Mouse (Mus musculus) liver, adult (tissue): ENCODE measurements at regions not wholly inside any gene's neighbourhood (a gene's known extent, or its start where the extent isn't known, plus 50 kb on each side); places are given as distances from the start of the nearest gene placed in this dataset.

ENCODE experiments used
- GATA4 ChIP-seq: IDR thresholded peaks from 2 replicates; pipeline ENCODE4 v1.6.1; 2014; ENCODE audit warnings: mild to moderate bottlenecking, low read length; ENCODE audit not compliant: insufficient replicate concordance

DNA sequence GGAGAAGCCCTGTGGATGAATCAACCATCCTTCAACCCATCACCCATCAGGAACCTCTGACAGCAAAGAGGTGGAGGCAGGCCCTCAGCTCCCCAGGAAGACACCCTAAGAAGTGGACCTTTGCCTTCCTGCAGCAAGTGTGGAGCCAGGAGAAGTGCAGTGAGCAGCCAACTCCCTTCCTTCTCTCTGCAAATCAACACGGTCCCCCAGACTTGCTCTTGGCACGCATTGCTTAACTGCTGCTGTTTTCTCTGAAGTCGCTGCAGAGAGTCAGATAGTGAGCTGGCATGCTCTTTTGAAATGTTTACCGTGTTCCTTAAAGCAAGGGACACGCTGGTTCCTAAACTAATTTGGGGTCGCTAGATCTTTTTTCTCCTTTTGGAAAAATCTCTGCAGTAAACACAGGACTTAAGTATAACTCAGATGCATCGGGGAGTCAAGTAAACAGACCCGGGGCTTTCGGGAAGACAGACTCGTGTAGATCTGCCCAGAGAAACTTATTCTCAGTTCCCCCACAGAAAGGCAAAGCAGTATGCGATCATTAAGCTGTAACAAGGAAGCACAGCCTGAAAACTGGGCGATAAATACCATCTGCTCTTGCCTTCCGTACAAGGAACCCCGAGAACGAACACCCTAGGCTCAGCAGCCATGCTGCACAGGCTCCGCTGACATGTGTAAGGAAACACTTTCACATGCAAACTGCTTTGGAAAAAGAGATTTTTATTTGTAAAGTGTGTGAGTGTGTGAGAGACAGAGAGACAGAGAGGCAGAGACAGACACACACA is 231.2 kb upstream of the Dio3 start:
- TF ChIP-seq GATA4, result no peak

DNA sequence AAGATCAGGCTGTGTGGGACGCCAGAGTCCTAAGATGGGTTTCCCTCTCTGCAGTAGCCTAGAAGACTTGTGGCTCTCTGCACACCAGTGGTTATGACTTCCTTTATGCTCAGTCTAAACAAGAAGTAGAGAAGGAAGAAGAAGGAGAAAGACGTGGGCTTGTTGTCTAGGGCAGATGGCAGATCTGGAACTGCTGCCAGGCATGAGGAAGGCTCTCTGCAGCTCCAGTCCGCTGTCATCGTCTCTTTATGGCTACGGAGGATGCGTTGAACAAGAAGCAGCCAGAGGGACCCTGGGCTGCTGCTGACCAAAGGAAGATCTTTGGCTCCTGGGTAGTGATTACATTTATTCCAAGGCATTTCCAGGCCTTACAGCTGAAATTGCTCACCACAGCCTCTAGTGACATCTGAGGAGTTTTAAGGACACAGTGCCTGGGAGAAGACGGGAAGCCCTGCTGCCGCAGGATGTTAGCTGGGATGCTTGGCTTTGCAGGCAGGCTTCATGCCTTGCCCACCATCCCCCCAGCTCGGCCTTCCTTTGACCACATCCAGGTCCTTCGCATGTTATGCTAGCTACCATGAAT is 229.6 kb upstream of the Dio3 start:
- TF ChIP-seq GATA4, result no peak

DNA sequence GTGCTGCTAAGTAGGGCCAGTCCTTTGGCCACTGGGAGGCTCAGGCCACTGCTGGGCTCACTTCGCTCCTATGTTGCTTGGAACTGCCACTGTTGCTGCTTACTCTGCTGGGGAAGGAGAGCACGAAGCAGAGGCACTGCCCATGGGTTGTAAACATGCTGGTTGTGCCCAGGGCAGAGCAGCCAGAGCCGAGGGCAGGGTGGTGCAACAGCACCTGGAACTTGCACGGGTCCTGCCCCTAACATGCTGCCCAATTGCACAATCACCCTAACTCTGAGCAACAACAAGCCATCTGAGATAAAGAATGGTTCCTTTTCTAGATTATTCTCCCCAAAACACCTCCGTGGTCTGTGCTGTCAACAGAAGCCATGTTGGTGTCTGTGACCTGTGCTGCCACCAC is 219.5 kb upstream of the Dio3 start:
- TF ChIP-seq GATA4, result peak; percentile 27; the same call in 1 of the 2 replicates

DNA sequence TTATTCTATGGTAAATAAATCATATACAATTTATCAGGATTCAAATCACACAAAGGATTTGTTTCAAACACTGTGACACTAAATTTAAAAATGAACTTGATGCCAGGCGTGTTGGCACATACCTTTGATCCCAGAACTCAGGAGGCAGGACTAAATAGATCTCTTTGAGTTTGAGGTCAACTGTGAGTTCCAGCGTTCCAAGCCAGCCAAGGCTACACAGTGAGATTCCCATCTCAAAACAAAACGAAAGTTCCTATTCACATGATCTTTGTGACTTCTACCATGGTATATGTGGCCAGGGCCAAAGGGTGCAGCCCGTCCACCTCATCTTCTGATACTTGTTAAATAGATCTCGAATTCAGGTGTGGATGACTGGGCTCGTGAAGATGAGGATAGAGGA is 216.9 kb upstream of the Dio3 start:
- no peak for TF ChIP-seq GATA4

DNA sequence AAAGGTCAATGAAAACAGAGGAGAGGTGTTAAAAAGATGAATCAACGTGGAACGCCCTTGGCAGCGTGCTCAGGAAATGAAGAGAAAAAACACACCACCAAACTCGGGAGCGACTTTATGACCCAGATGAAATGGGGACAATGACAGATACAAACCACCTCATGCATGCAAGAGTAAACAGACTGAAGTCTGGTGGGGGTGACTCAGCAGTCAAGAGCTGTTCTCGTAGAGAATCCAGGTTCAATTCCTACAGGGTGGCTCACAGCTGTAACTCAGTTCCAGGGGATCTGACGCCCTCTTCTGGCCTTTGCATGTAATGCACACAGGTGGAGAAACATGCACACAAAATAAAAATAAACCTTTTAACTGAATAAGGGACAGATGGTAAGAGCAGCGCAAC is 215.9 kb upstream of the Dio3 start:
- TF ChIP-seq GATA4, result peak; percentile 76; the same call in 1 of the 2 replicates

DNA sequence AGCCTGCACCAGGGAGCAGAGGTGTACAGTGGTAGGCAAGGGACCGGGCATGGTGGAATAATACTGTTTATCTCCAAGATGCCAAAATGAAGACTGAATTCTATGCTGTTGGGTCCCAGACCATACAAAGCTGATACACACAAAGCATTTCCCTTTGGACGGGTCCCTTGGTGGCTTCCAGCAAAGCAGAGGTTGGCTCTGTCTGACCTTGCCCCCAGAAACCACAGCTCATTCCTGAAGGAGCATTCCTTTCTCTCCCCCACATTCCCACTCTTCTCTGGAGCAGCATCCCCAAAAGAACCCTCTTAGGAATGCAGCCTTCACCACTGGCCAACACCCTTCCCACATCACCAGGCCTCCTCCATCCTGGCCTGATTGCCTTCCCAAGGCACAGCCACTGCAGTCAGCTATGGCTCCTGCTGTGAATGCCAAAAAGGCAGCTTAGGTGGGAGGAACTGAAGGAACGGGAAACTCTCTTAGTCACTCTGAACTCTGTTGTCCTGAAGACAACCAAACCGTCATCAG is 212.4 kb upstream of the Dio3 start:
- no peak for TF ChIP-seq GATA4

DNA sequence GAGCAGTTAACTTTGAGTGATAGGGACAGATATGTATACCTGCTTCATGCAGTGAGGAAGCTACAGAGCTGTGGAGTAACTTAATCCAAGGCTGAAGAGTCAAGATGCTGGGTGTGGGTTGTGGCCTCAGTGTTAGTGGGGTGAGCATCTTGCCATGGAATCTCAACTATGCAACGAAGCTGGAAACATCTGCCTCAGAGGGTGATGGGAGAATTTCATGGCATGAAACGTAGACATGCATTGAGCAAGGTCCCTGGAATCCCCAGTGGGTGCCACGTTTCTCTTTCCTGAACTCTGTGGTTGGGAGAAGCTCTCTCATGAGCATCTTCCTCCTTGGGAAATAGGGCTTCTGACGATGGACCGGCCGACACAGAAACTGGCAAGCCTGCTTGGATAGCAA is 208.4 kb upstream of the Dio3 start:
- TF ChIP-seq GATA4, result no peak

DNA sequence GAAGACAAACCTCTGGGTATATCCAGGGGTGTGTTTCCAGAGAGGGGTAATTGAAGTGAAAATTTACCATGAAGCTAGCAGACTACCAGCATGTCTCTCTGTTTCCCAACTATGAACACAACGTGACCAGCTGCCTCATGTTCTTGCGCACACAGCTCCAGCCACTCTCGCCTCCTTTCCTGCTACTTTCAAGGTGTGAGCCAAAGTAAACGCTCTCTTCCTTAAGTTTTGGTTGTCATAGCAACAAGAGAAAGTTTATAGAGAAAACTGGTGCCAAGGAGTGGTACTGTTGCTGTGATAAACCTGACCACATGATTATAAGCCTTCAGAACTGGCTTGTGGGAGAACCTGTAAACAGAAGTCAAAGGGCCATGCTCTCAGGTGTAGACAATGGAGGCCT is 207.0 kb upstream of the Dio3 start:
- TF ChIP-seq GATA4, result no peak

DNA sequence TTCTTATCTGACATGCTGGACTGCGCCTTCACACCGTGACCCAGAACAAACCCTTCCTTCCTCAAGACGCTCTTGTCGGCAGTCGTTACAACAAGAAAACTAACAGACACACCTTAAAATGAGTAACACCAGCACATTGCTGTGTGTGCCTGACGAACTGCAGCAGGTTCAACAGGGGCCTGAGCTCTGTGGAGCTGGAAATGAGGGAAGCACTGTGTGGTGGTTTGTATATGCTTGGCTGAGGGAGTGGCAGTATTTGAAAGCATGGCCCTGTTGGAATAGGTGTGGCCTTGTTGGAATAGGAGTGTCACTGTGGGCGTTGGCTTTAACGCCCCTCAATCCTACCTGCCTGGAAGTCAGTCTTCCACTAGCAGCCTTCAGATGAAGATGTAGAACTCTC is 203.9 kb upstream of the Dio3 start:
- TF ChIP-seq GATA4, result no peak

DNA sequence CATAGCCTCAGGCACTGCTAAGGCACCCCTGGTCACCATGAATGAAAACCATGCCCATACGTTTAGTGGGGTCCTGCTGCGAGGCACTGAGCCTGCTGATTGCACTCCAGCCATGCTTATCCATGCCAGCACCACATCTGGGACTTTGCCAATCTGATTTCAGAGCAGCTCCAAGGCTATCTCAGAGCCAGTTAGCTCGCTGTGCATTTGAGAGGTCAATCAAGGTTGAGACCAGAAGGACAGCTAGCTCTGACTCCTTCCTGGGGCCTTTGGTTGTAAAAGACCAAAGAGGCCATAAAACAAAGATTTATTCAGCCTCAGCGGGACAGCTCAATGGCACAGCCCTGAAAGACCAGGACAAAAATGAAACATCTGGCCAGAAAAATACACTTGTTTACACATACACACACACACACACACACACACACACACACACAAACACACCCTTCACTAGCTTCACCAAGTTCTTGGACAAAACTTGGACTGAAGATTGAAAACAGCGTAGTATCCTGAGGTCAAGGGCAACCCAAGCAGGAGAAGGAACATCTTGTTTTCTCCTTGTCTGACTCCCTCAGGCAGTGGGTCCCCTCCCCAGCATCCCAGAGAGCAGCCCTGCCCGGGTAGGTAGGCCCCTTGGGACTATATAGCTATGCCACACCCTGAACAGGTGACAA is 201.5 kb upstream of the Dio3 start:
- TF ChIP-seq GATA4, result no peak

DNA sequence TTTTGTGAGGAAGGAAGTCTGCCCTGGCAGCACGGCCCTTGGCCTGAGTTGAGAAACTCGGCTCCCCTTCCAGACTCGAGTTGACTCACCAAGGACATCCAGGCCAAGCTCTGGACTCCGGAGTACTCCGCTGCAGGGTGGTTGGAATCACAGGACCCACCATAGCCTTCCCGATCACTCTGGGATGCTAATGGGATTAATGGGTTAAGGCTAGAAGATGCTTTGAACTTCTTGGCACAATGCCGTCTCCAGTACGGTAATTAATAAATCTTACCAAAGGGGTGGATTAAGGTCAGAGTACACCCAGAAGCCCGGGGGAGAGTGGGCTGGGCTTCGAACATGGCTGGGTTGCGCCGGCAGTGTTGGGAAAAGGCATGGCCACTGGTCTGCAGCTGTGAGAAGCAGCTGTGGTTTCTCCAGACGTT is 200.8 kb upstream of the Dio3 start:
- TF ChIP-seq GATA4, result no peak

DNA sequence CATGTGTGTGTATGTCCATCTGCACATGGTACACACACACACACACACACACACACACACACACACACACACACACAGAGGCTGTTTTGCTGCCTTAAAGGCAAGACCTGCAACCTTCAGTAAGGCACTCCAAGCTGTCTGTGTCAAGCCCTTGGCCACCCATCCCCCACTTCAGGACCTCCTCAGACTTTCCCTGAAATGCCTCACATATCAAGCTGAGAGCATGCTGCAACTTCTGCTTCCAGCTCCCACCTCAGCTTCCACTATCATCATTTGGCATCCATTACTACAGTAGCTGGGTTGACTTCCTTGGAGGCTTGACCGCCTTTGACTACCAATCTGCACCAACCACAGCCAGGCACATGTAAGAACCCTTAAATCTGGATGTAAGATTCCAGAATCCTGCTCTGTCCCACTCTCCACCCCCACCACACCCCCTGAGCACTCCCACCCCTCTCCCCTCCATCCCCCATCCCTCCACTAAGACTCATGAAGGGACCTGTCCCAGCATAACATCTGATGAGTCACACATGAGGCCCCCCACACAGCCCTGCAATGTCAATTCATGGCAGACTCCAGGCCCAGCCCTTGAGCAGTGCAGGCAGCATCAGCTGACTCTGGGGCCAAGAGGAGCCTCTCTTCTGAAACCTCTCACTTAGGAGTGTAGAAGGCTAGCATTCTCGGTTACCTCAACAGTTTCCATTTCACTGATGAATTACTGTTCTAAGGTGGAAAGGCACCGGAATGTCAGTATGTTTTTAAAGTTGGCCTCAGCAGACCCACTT is 196.8 kb upstream of the Dio3 start:
- TF ChIP-seq GATA4, result no peak

DNA sequence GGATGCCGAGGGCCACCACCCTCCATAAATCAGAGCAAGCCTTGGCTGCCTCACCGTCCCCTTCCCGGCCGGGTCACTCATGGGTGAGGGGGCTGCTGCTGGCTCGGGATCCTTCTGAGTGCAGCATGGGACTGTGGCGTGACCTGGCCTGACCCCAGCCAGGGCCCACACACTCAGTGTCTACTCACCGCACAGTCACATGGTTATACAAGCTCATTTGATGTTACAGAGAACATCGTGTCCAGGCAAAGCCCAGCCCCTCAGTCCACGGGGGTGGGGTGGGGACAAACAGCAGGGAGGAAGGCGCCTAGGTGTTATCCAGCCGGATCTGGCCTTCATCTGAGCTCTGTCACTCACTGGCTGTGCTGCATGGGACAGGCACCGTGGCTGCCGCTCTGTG is 195.9 kb upstream of the Dio3 start:
- no peak for TF ChIP-seq GATA4

DNA sequence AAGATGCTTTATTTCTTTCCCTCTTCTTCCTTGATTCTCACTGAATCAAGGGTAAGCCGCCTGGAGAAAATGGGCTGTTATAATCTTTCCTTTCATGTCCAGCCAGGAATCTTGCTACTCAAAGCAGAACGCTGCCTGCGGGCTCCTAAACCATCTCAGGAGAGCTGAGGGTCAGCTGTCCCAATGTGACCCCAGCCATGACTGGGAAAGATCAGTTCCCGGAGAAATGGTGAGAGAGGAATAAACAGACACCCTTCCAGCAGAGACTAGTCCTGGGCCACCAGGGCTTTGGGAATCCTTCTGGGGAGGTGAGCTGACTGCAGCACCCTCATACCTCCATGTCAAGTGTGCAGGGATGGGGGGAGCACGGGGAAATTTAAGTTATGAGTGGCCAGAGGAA is 195.4 kb upstream of the Dio3 start:
- no peak for TF ChIP-seq GATA4

DNA sequence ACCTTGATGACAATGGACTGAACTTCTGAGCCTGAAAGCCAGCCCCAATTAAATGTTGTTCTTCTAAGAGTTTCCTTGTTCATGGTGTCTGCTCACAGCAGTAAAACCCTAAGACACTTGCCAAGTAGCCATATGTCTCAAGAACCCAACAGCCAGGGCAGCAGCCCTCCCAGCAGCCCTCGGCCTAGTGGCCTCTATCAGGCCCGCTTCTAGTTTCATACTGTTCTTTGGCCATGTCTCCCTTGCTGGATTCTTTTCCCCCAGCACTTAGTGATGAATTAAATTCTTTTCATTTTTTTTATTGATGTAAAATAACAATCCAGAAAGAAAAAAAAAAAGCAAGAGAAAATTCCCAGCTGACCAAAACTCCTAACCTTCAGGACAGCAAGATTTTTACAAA is 191.9 kb upstream of the Dio3 start:
- TF ChIP-seq GATA4, result no peak
